Mouse (Mus musculus) heart, adult 10 weeks (tissue): ENCODE data around the gene Tnk2. TPM values are rescaled to one million over a fixed set of nuclear protein-coding genes. Genes with fewer than 3 reads are reported as not detected.

Experiments
- polyA plus RNA-seq: library from polyadenylated mRNA; stranded (reverse); fragments of 350-450 nt; fragmentation: Illumina TruSeq; extraction: RNeasy Lipid Tissue Mini Kit (QIAGEN cat#74804); gene quantifications from one replicate; pipeline ENCODE4 v1.2.3, GENCODE M21; 2014; ENCODE audit warnings: low read depth, low replicate concordance

Gene Tnk2
- polyA plus RNA-seq, result 17.3 TPM

DNA sequence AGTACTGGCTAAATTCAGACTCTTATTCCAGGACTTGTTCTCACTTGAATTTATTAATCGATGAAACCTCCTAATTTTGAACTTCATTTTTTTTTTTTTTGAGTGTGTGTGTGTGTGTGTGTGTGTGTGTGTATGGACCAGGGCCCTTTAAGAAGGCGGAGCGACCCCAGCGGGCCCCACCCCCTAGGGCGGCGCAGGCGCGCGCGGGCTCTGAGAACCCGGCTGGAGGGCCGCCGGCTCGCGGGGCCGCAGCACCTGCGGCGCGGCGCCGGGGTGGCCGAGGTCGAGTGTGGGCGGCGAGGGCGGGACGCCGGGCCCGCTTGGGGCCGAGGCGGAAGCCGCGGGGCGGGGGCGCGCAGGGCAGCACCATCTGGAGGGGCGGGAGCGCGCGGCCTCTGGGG, at the start of gene Tnk2:
Tnk2 (plus strand) TSS at position 214 of the 401 bp plus-strand sequence.

GRCm38 (mm10) chr16:32608712-32609400, 34.8 kb upstream of the Tnk2 start, which contains the start of gene Tfrc:
Tfrc (plus strand) TSS chr16:32608920.

Other genes starting within 250 kb of the Tnk2 start
- not detected for gene Tm4sf19, start 243.4 kb upstream of the Tnk2 start, polyA plus RNA-seq
- 17.7 TPM for gene Tctex1d2, start 224.2 kb upstream of the Tnk2 start, polyA plus RNA-seq
- gene Pcyt1a, start 213.0 kb upstream of the Tnk2 start, polyA plus RNA-seq, result 71.4 TPM
- 1.2 TPM for gene Slc51a, start 156.0 kb upstream of the Tnk2 start, polyA plus RNA-seq
- gene Zdhhc19, start 147.6 kb upstream of the Tnk2 start, polyA plus RNA-seq, result not detected
- 22.2 TPM for gene Tfrc, start 35.0 kb upstream of the Tnk2 start, polyA plus RNA-seq
- 0.18 TPM for gene Muc4, start 92.0 kb downstream of the Tnk2 start, polyA plus RNA-seq
- not detected for gene Muc20, start 153.6 kb downstream of the Tnk2 start, polyA plus RNA-seq
- gene Smbd1, start 166.6 kb downstream of the Tnk2 start, polyA plus RNA-seq, result not detected
- 67.7 TPM for gene Fyttd1, start 233.6 kb downstream of the Tnk2 start, polyA plus RNA-seq
- gene Rubcn, start 233.9 kb downstream of the Tnk2 start, polyA plus RNA-seq, result 34.1 TPM